Mouse (Mus musculus) frontal cortex, postnatal 10 days (tissue): Measurements from ENCODE around the gene Ndst4.

ENCODE experiments used
- DNase-seq, 2 experiments: peaks; one replicate each; pipeline ENCODE4 v3.0.0; 2022; ENCODE audit warnings: low spot score in 2 of 2, mixed read lengths in 1 of 2

Gene Ndst4

DNA sequence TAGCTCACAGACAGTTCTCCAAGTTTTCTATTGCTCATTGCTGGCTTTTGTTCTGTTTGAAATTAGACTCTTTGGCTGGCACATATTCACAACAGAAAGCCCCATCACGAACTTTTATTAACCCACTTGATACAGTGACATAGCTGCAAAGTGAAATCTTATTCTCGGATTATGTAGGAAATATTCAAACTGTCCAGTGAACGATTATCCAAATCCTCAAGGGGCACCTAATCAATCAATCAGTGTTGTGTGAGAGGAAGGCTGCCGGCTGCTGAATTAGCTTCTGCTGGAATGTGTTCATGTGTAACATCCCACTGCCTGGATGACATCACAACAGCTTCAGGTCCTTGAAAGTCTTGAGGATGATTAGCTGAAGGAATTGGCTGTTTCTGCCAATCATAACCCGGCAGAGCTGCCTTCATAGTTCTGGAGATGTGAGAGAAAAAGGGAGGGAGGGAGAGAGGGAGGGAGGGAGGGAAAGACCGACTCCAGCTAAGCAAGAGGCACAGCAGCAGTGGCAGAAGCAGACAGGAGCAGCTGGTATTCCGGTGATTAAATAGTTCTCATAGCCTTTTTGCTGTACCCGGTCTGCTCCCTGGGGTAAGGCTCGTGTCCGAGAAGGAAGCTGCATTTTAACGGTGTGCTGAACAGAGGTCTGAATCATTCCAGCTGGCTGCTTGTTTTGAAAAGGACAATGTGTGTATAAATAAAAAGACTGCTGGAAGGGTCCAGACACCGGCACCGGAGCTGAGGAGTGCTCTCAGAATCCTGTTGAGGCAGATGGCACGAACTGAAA is at the start of gene Ndst4:
Gene Ndst4 (plus strand): TSS at position 476 of the 796 bp plus-strand sequence.
- DNase-seq, result peak; percentile 3 to 7

DNA sequence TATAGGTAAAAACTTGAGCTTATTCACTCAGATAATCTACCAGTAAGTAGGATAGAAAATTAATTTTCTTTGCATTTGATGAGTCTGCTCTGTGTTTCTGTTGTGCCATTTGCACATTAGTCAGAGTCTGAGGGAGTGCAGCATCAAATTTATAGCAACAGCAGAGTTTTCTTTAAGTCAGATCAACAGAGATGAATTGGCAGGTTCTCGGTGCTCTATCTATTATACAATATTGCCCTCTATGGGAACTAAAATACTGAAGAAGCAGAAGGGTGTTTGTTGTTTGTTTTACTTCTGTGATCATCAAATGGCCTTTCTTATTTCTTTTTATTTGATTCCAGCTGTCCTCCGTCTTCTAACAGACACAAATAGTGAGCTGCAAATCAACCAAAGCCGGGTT is 6.4 kb upstream of the Ndst4 start:
- no peak for DNase-seq

DNA sequence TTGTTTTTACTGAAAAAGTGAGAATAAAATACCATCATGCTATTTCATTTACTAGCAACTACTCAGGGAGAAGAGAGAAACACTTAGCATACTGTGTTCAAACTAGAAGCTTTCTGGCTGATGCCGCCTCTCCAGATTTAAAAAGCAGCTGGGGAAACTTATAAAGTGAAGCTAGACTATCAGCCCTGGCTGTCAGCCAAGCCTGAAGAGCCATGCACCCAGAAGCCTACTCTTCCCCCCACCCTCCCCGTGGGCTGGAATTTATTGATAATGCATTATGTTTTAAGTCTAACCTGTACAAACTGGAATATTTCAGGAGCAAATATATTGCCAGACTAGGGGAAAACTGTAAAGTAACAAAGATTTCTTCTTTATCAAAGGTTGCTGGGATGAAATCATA is 2.6 kb downstream of the Ndst4 start:
- peak in 1 of 2 experiments; percentile 5 for DNase-seq

DNA sequence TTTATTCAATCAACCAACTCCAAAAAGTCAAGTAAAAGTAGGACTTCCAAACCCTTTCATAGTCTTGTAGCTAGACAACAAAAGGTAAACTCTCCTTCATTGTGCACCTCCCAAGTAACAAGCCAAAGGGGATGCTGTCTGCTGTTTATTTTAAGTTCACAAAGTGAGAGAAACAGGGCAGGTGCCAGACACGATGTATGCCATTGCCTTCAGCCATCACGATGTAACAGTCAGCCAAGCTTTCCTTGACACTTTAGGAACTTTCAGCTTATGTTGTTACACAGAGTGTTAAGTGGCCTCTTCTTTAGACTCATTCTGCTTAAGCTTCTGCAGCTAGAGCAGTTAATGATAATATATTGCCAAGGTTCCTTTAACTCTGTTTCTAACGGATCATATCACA is 3.1 kb downstream of the Ndst4 start:
- no peak for DNase-seq

DNA sequence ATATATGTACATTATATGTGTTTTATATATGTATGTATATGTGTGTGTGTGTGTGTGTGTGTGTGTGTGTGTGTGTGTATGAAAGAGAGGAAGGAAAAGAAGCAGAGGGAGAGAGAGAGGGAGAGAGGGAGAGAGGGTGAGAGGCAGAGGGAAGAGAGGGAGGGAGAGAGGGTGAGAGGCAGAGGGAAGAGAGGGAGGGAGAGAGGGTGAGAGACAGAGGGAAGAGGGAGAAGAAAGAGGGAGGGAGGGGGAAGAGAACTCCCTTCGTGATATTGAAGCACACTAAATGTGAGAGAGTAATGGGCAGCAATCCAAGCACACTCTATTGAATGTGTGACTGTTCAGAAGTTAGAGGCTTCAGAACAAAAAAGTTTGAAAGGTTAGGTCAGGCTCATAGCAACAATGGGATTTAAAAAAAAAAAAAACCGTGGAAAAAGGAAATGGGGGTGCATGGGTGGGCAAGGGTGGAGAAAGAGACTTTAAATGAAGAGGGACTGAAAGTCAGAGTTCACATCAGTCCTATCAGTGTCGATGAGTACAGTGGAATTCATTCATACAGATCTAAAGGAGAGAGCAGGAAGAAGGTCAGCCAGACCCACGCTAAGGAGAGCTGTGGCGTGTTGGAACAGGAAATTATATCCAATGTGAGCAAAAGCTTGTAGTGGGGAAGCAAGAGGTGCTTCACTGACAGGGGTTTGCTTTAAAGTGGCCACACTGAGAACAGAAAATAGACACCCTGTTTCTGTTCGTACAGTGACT is 63.2 kb downstream of the Ndst4 start:
- DNase-seq, result no peak

DNA sequence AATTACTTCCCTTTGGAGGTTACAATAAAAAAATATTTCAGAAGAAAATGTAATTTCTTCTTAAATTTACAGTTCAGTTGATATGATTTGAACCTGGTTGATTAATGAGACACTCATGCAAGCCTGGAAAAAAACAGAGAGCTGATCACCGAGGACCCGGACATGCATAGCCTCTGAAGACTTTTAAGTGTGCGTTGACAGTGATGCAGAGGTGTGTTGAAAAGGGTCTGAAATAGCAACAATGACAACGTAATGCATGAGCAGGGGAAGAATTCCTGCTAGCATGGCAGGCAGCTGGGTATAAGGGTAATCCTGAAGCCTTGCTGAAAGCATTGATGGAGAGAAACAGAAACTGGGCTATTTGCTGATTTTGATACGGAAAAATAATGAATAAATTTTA is 106.2 kb downstream of the Ndst4 start:
- no peak for DNase-seq

DNA sequence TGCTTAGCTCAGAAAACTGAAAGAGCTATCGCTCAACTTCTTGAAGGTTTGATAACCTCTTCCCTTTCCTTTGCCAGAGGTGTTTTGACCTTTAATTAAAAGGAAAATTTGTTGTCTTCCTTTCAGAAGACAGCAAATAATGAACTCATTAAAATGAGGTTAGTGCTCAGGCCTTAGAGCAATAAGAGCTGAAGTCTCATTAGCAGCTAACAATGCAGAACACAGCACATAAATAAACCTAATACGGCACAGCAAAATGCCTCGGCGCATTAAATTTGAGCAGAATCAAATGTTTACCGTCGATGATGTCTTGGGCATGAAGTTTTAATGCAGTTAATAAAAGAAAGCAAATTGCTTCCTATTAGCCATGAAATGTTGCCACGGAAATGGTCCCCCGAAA is 129.5 kb downstream of the Ndst4 start:
- no peak for DNase-seq

DNA sequence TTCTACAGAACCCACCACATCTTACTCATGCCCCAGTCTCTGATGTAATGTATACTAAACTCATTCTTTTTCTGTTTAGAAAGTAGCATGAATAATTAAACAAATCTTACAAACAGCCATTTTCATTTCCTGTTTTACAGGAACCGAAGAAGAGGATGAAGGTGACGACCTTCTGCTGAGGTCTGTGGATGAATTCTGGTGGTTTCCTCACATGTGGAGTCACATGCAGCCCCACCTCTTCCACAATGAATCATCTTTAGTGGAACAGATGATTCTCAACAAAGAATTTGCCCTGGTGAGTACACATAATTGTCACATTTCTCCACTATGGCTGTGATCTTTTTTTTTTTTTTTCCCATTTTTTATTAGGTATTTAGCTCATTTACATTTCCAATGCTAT is 166.7 kb downstream of the Ndst4 start:
- no peak for DNase-seq

DNA sequence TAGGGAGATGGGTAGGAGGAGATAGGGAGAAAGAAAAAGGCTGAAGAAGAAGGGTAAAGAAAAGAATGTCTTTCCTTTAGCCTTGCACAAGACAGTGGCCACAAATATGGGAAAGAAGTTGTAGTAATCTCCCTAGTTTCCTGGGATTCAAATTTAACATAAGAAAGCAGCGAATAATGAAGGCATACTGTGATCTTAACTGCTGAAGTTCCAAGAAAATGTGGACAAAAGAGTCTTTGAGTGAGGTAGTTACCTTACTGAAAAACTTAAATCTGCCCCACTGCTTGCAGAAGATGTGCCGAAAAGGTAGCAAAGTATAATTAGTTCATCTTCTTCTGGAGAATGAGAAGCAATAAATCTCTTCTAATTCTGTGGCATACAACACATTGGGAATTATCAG is 228.4 kb downstream of the Ndst4 start:
- no peak for DNase-seq

DNA sequence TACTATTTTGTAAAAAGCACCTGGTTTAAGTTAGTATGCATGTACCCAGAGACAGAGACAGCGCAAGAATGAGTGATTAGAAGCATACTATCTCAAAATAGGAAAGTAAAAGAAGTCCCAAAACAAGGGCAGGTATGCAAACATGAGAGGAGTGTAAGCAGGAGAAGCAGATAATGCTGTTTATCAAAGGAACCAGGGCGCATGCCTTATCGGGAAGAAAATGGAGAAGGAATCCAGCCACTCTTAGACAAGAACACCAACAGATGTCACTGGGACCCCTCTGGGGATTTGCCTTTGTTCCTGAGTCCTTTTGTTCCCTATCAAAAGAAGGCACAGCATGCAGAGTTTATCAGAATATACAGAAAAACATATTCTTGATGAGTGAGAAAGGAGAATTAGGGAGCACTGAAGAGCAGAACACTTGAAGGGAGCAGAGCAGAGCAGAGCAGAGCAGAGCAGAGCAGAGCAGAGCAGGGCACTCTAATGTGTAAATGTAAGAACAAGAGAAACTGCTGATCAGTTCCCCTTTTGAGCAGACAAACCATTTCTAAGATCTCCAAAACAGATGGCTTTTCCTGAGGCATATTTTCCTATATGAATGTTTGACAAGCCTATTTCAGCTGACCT is 251.2 kb downstream of the Ndst4 start:
- no peak for DNase-seq

DNA sequence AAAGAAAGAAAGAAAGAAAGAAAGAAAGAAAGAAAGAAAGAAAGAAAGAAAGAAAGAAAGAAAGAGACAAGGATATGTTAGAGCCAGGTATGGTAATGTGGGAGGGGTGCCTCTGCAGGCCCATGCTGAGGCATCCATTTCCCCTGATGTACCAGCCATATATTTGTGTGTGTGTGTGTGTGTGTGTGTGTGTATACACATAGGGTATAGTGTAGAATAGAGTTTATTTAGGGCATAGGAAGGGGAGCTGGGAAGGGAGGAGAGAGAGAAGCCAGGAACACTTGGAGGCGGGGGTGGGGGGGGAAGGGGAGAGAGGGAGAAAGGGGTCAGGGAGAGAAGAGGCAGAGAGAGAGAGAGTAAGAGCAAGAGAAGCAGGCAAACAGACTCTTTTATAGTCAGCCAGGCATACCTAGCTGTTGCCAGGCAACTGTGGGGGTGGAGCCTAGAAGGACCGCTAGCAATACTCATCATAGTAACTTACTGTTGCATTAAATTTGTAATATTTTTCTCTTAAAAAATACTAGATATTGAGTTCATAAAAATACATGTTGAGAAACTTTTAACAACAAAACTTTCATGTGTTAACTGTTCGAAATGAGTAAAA is 256.3 kb downstream of the Ndst4 start:
- no peak for DNase-seq

DNA sequence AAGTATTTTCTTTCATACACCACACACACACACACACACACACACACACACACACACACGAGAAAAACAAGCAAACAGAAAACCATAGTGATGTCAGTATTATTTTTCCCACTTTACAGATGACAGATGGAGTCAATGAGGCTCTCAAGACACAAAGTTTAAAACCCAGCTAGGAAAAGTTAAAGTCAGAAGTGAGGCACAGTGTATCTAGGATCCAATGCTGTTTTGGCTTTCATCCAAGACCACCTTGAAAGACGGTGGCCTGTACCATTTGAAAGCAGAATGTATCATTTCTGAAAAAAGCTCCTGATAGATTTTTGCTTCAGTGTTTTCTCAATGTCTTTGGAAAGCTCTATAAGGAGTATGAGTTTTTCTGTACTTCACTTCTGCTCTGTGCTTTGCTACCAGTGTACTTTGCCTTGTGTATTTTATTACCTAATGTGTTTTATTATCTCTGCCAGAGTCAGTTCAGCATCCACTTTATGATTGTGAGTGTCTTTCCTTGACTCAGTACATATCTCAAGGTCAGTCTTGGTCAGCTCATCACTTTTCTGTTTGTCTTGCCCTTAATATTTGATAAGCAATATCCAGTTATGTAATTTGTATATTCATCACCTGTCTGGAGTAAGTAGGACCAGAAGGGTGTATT is 257.1 kb downstream of the Ndst4 start:
- no peak for DNase-seq

DNA sequence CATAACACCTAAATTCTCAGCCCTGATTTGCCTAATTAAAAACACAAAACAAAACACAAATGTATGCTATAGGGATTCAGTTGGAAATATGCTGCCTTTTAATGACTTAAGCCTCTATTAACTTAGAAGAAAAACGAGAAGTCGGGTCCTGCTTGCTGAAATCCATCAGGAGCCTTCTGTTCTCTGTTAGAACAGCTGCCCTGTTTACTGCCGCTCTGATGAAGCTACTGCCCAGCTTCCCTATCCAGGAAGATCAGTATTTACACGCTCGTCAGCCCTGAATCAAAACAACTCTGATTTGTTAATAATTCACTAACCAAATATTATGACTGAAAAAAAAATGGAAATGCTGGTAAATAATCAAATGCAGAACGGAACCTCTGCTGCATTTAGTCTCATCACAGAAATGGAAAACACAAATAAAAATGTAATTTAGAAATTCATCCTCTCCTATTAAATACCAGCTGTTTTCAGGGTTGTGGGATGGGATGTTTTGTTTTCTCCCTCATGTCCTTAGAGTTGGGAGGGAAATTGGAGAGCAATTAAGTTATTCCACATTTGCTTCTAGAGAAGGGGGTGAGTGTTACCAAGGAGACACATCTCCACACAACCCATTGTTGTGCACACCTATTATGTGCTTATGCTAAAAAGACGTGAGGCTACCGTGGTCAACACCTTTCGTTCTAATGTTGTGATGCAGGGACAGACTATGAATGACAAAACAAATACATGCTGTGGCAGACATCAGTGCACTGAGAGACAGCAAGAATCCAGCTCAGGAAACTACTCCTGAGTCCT is 270.3 kb downstream of the Ndst4 start:
- DNase-seq, result no peak

DNA sequence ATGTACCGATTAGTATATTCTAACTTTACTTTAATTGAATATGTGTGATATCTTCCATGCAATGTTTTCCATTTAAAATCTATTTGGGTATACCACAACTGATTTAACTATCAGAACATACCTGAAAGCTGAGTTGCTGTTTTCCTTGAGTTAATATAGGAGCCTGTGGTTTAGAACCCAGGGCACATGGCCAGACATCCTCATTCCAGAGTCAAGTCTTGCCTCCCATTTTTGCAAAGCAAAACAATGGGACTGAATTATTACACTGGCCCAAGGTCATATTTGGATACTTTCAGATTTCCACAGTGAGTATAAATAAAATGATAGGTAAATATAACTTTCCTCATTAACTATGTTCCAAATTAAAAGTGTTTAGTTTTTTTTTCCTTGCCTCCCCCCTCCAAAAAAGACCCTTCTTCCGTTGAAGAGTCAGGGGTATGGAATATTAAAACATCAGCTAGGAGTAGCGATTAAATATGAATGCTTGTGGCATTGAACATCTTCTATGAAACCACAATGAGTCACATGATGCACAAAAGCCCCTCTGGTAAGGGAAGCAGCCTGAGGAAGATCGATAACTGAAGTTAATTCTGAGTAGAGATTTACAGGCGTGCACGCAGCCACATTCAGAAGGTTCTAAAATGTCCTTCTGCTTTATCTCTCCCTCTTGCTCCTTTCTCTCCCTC is 271.5 kb downstream of the Ndst4 start:
- DNase-seq, result no peak

DNA sequence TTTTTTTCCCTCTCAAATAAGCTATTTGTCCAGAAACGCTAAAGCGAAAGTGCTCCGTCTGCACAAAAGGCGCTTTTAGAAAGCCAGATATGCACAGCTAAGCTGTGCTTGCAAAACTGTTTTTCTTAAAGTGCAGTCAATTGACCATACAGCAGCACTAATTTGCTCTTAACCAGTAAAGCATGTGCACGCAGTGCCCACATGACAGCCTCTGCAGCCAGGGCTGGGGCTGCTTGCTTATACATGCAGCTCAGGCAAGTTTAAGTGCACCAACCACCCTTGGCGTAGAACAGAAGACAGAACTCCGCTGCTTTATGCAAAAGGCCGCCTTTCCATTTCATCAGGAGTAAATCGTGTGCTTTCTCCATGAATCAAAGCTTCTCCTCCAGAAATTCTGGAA is 275.0 kb downstream of the Ndst4 start:
- DNase-seq, result peak in 1 of 2 experiments; percentile 5

DNA sequence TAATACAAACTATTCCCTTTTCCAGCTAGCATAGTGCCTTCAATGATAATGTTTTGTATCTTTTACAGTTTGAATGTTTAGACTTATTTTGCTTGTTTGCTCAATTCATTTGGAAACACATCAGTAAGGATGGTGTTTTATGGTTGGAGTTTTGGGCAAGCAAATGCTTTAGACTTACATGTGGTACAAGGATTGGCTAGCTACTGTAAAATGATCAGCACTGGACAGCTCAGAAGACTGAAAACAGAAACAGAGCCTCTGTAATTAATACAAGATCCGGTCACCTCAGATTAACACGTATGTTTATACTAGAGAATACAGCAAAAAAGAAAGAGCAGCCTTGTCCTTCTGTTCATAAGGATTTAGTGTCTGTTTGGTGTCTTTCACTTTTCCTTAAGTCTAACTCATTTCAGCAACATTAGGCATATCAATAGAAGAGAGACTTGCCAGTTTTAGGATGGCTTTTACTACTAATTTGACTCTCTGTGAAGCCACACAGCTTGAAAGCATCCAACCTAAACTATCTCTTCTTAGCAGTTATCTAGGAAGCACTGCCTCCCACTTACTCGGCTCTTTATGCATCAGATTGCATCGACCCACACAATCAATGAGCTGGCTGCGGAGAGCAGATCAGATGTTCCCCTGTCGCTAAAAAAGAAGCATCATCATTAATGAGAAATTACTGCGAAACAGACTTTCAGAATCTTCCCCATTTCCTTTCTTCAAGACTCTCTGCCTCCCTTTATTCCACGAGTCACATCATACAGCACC is 279.8 kb downstream of the Ndst4 start:
- no peak for DNase-seq

DNA sequence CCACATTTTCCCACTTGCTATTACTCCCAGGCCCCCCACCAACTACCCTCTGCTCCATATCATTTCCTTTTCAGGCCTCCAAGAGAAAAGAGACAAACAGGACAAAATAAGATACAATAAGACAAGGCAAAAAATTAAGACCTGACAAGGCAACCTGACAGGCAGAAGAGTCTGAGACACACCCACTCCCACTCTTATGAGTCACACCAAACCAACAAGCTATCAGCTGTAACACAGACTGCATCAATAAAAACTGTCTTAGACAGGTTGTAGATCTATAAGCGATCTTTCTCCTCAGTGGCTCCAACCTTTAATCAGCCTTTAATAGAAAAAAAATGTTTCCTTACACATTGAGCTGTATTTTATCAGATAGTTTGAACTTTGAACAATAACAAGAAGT is 280.7 kb downstream of the Ndst4 start:
- DNase-seq, result no peak

DNA sequence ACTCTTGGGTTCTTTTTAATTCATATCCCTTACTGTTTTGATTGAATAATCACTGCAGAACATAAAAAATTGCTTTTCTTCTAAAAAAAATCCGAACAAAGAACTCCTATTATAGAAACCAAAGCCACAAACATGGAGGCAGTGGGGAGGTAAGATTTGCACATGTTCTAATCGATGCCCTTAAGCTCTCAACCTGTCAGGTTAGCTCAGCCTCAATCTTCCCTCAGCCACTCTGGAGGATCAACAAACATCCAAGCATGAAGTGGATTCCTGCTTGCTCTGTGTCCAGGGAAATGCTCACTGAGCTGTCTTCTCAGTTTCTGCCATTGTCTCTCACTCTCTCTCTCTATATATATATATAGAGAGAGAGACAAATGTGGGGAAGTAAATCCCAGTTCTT is 283.7 kb downstream of the Ndst4 start:
- no peak for DNase-seq

DNA sequence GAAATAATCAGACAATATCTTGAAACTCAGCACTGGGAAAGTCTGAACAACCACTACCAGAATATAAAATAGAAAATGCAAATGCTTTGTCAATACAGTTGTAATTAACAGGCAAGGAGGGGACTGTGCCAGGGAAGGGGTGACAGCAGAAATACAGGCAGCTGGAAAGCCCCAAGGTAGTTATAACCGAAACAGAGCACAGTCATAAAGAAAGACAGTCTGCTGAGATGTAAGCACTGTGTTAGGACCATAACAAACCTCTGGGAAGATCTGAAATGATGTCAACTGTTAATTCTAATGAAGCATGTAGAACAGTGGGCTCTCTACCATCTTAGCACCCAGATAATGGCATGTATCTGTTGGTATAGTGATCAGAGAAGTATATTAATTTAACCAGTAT is 287.1 kb downstream of the Ndst4 start:
- no peak for DNase-seq

DNA sequence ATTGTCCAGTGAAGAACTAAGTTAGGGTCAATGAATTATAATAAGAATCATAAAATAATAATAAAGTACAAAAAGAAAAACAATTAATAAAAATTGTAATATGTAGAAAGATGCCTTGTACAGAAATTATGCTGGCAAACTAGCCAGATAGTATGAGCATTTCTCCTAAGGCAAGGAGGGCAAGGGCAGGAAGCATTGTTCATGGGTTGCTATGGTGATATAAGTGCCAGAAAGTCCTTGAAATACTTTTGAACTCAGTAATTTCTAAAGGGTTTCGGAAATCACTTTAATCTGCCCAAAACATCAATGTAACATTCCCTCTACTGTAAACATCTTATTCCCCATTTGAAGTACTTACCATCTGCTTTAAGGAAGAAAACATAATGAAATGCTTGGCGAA is 319.1 kb downstream of the Ndst4 start:
- DNase-seq, result no peak
